Mouse (Mus musculus): Measurements from ENCODE around the gene Lcn12. TPM values are rescaled to one million over a fixed set of nuclear protein-coding genes. Genes with fewer than 3 reads are reported as not detected.
A peak's percentile ranks its signal among the peaks of the same experiment; 100 is the strongest.

The Lcn12 gene
- polyA plus RNA-seq, 1 experiment = not detected

DNA sequence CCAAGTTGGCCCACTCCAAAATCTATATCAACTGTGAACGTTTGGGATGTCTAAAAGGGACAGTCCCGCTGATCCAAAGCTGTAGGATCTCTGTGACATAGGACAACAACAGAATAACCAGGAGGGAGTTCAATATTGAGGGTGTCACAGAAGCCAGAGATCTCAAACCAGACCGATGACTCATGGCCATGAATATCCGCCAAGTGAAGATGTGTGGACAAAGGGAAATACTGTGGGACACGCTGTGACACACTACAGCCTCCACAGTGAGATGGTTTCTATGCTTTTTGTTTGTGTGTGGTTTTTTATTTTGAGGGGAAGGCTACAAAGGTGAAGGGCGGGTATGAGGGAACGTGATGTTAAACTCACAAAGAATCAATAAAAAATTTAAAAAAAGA lies 5.0 kb downstream of the Lcn12 start:
- DNase-seq (ENCODE audit: low read depth) = no peak
- no peak for TF ChIP-seq POLR2A (IDR thresholded peaks at IDR 0.05; ENCODE audit: borderline replicate concordance, extremely low read depth, insufficient read depth, insufficient read length, poor library complexity, severe bottlenecking)
- TF ChIP-seq CTCF (IDR thresholded peaks at IDR 0.05; ENCODE audit: borderline replicate concordance, extremely low read depth, insufficient read depth, insufficient read length) = no peak

- TF ChIP-seq CTCF (IDR thresholded peaks at IDR 0.05; ENCODE audit: borderline replicate concordance, extremely low read depth, insufficient read depth, insufficient read length) (no peak), POLR2A (IDR thresholded peaks at IDR 0.05; ENCODE audit: borderline replicate concordance, extremely low read depth, insufficient read depth, insufficient read length, poor library complexity, severe bottlenecking) (no peak)
- no peak for DNase-seq (ENCODE audit: low read depth)
Measured at GRCm38 (mm10) chr2:25487965-25488670, 5.6 kb downstream of the Lcn12 start.

DNA sequence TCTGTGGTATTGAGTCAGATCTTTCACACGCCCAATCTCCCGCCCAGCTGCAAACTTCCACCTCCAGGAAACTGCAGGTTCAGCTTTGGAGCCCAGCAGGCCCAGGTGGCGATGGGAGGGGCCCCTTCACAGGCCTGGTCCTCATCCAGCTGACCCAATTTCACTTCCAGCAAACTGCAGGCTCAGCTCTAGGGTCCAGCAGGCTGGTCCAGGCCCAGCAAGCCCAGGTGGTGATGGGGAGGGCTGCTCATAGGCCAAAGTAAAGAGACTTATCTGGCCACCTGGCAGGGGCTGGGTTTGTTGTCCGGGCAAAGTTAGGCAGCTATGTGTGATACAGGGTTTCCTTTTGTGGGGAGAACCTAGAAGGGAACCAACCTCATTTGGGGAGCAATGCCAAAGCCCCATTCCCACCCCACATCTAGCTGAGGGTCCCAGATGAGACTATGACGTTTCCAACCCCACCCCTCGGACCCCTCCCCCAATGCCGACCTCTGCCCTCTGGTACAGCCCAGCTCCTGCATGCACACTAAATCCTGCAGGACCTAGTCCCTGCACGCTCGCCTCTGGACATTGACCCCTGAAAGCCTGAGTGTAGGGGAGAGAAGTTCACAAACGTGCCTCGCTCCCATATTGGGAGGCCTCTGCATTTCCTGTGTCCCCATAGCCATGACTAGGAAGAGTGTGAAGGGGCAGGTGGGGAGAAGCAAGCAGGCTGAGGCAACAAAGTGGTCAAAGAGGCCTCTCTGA lies 8.6 kb downstream of the Lcn12 start:
- DNase-seq (ENCODE audit: low read depth) = no peak
- TF ChIP-seq CTCF (IDR thresholded peaks at IDR 0.05; ENCODE audit: borderline replicate concordance, extremely low read depth, insufficient read depth, insufficient read length) (no peak), POLR2A (IDR thresholded peaks at IDR 0.05; ENCODE audit: borderline replicate concordance, extremely low read depth, insufficient read depth, insufficient read length, poor library complexity, severe bottlenecking) (no peak)

DNA sequence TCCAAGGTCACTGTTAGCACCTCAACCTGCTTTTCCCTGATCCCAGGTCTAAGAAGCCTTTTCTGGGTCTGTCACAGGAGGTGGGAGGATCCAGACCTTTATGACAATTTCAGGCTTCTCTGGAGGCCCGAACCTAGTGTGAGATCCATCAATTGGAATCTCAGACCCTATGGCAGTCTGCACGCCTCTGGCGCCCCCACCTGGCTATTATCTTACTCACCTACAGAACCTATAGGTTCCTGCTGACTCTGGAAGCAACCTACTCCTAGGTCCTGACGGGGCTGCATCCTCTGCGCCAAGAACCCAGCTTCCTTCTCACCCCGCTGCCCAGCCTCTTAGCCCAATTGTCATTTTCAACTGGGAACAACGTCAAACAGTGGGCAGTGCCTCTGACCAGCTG lies 10.7 kb downstream of the Lcn12 start:
- TF ChIP-seq CTCF (IDR thresholded peaks at IDR 0.05; ENCODE audit: borderline replicate concordance, extremely low read depth, insufficient read depth, insufficient read length) = peak; percentile 41; the same call in 1 of the 2 replicates
- no peak for TF ChIP-seq POLR2A (IDR thresholded peaks at IDR 0.05; ENCODE audit: borderline replicate concordance, extremely low read depth, insufficient read depth, insufficient read length, poor library complexity, severe bottlenecking)
- DNase-seq (ENCODE audit: low read depth) = peak; percentile 43

GRCm38 (mm10) chr2:25480541-25480940 lies 13.2 kb downstream of the Lcn12 start:
- no peak for TF ChIP-seq POLR2A (IDR thresholded peaks at IDR 0.05; ENCODE audit: borderline replicate concordance, extremely low read depth, insufficient read depth, insufficient read length, poor library complexity, severe bottlenecking)
- TF ChIP-seq CTCF (IDR thresholded peaks at IDR 0.05; ENCODE audit: borderline replicate concordance, extremely low read depth, insufficient read depth, insufficient read length) = no peak
- DNase-seq (ENCODE audit: low read depth) = no peak

- TF ChIP-seq POLR2A (IDR thresholded peaks at IDR 0.05; ENCODE audit: borderline replicate concordance, extremely low read depth, insufficient read depth, insufficient read length, poor library complexity, severe bottlenecking) (no peak), CTCF (IDR thresholded peaks at IDR 0.05; ENCODE audit: borderline replicate concordance, extremely low read depth, insufficient read depth, insufficient read length) (no peak)
- DNase-seq (ENCODE audit: low read depth) = no peak
Measured at GRCm38 (mm10) chr2:25479551-25480311, 14.0 kb downstream of the Lcn12 start.

GRCm38 (mm10) chr2:25477967-25478675 lies 15.6 kb downstream of the Lcn12 start:
- DNase-seq (ENCODE audit: low read depth) = no peak
- TF ChIP-seq POLR2A (IDR thresholded peaks at IDR 0.05; ENCODE audit: borderline replicate concordance, extremely low read depth, insufficient read depth, insufficient read length, poor library complexity, severe bottlenecking) (no peak), CTCF (IDR thresholded peaks at IDR 0.05; ENCODE audit: borderline replicate concordance, extremely low read depth, insufficient read depth, insufficient read length) (no peak)

GRCm38 (mm10) chr2:25477541-25477940 lies 16.2 kb downstream of the Lcn12 start:
- DNase-seq (ENCODE audit: low read depth) = no peak
- TF ChIP-seq POLR2A (IDR thresholded peaks at IDR 0.05; ENCODE audit: borderline replicate concordance, extremely low read depth, insufficient read depth, insufficient read length, poor library complexity, severe bottlenecking) (no peak), CTCF (IDR thresholded peaks at IDR 0.05; ENCODE audit: borderline replicate concordance, extremely low read depth, insufficient read depth, insufficient read length) (no peak)

GRCm38 (mm10) chr2:25472550-25472949 lies 21.2 kb downstream of the Lcn12 start:
- DNase-seq (ENCODE audit: low read depth) = no peak

GRCm38 (mm10) chr2:25469969-25470368 lies 23.7 kb downstream of the Lcn12 start, which contains the start of gene Ptgds:
Ptgds (minus strand) TSS chr2:25470046.
- no peak for DNase-seq (ENCODE audit: low read depth)
- no peak for TF ChIP-seq POLR2A (IDR thresholded peaks at IDR 0.05; ENCODE audit: borderline replicate concordance, extremely low read depth, insufficient read depth, insufficient read length, poor library complexity, severe bottlenecking)
- TF ChIP-seq CTCF (IDR thresholded peaks at IDR 0.05; ENCODE audit: borderline replicate concordance, extremely low read depth, insufficient read depth, insufficient read length) = no peak

More at GRCm38 (mm10) chr2:25472550-25472949, 21.2 kb downstream of the Lcn12 start:
- TF ChIP-seq CTCF (IDR thresholded peaks at IDR 0.05; ENCODE audit: borderline replicate concordance, extremely low read depth, insufficient read depth, insufficient read length) = no peak
- no peak for TF ChIP-seq POLR2A (IDR thresholded peaks at IDR 0.05; ENCODE audit: borderline replicate concordance, extremely low read depth, insufficient read depth, insufficient read length, poor library complexity, severe bottlenecking)

All from brain, embryonic 14.5 days (tissue).